Mouse (Mus musculus): ENCODE measurements at regions not wholly inside any gene's neighbourhood (a gene's known extent, or its start where the extent isn't known, plus 50 kb on each side); places are given as distances from the start of the nearest gene placed in this dataset.

- no peak for ATAC-seq (ENCODE audit: low read depth)
- Histone ChIP-seq H3K4me3 (ENCODE audit: low read depth, low read length) (no peak overlapping the region), H3K9ac (ENCODE audit: low read depth, low read length) (no peak overlapping the region), H3K27me3 (replicated peaks; ENCODE audit: control insufficient read depth, insufficient read depth, low read length) (no peaks in the 10 kb centered on the region), H3K36me3 (ENCODE audit: control insufficient read depth, insufficient read depth, low read length) (no peaks in the 10 kb centered on the region), H3K27ac (replicated peaks; ENCODE audit: low read depth, low read length) (no peak overlapping the region), H3K9me3 (ENCODE audit: control insufficient read depth, low read length) (no peaks in the 10 kb centered on the region), H3K4me2 (ENCODE audit: low read depth, low read length) (no peak overlapping the region), H3K4me1 (ENCODE audit: control insufficient read depth, insufficient read depth, low read length) (no peaks in the 10 kb centered on the region)
- WGBS = 74% methylated on average over 5 of the region's 5 CpGs
- no peak for DNase-seq (ENCODE audit: low spot score)
Observed at GRCm38 (mm10) chr15:60333573-60334306, 317.3 kb upstream of the 4933412E24Rik start.

DNA sequence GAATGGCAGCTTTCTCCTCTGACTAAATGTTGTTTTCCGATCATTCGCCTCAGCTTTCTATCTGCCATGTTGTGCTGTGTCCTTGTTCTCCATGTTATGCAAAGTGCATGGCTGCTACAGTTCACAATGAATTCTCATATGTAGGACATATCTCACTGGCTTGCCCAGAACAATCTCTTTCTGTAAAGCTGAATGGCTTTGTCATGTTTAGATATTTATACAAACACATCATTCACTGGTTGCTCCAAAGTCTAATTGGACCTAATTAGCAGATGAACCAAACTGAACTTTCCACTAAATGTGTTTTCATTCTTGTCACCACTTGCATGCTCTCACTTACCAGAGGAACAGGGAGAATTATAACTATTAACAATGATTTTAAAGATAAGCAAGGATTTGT lies 301.2 kb upstream of the 4933412E24Rik start:
- 92% methylated on average over 2 of the region's 2 CpGs for WGBS
- no peak overlapping the region for H3K4me2 ChIP-seq (ENCODE audit: low read depth, low read length)
- no peaks in the 10 kb centered on the region for H3K36me3 ChIP-seq (ENCODE audit: control insufficient read depth, insufficient read depth, low read length)
- no peak overlapping the region for H3K4me3 ChIP-seq (ENCODE audit: low read depth, low read length)
- no peak overlapping the region for H3K27ac ChIP-seq (replicated peaks; ENCODE audit: low read depth, low read length)
- H3K4me1 ChIP-seq (ENCODE audit: control insufficient read depth, insufficient read depth, low read length) = no peaks in the 10 kb centered on the region
- H3K9ac ChIP-seq (ENCODE audit: low read depth, low read length) = no peak overlapping the region
- no peak for DNase-seq (ENCODE audit: low spot score)
- ATAC-seq (ENCODE audit: low read depth) = no peak
- no peaks in the 10 kb centered on the region for H3K27me3 ChIP-seq (replicated peaks; ENCODE audit: control insufficient read depth, insufficient read depth, low read length)
- H3K9me3 ChIP-seq (ENCODE audit: control insufficient read depth, low read length) = no peaks in the 10 kb centered on the region

GRCm38 (mm10) chr15:60315210-60315609 lies 298.8 kb upstream of the 4933412E24Rik start:
- no peak overlapping the region for H3K9ac ChIP-seq (ENCODE audit: low read depth, low read length)
- H3K4me2 ChIP-seq (ENCODE audit: low read depth, low read length) = no peak overlapping the region
- WGBS = 77% methylated on average over 5 of the region's 5 CpGs
- no peak for ATAC-seq (ENCODE audit: low read depth)
- H3K9me3 ChIP-seq (ENCODE audit: control insufficient read depth, low read length) = no peaks in the 10 kb centered on the region
- no peaks in the 10 kb centered on the region for H3K36me3 ChIP-seq (ENCODE audit: control insufficient read depth, insufficient read depth, low read length)
- no peak overlapping the region for H3K27ac ChIP-seq (replicated peaks; ENCODE audit: low read depth, low read length)
- DNase-seq (ENCODE audit: low spot score) = no peak
- H3K4me1 ChIP-seq (ENCODE audit: control insufficient read depth, insufficient read depth, low read length) = no peaks in the 10 kb centered on the region
- H3K4me3 ChIP-seq (ENCODE audit: low read depth, low read length) = no peak overlapping the region
- H3K27me3 ChIP-seq (replicated peaks; ENCODE audit: control insufficient read depth, insufficient read depth, low read length) = no peaks in the 10 kb centered on the region

GRCm38 (mm10) chr15:60309909-60310308 lies 293.5 kb upstream of the 4933412E24Rik start:
- H3K4me3 ChIP-seq (ENCODE audit: low read depth, low read length) = no peak overlapping the region
- no peak overlapping the region for H3K27ac ChIP-seq (replicated peaks; ENCODE audit: low read depth, low read length)
- H3K4me1 ChIP-seq (ENCODE audit: control insufficient read depth, insufficient read depth, low read length) = no peaks in the 10 kb centered on the region
- H3K9me3 ChIP-seq (ENCODE audit: control insufficient read depth, low read length) = no peaks in the 10 kb centered on the region
- no peaks in the 10 kb centered on the region for H3K27me3 ChIP-seq (replicated peaks; ENCODE audit: control insufficient read depth, insufficient read depth, low read length)
- H3K9ac ChIP-seq (ENCODE audit: low read depth, low read length) = no peak overlapping the region
- no peaks in the 10 kb centered on the region for H3K36me3 ChIP-seq (ENCODE audit: control insufficient read depth, insufficient read depth, low read length)
- ATAC-seq (ENCODE audit: low read depth) = no peak
- H3K4me2 ChIP-seq (ENCODE audit: low read depth, low read length) = no peak overlapping the region
- 59% methylated on average over 3 of the region's 3 CpGs for WGBS
- DNase-seq (ENCODE audit: low spot score) = peak; percentile 11

GRCm38 (mm10) chr15:60308968-60309367 lies 292.6 kb upstream of the 4933412E24Rik start:
- H3K27ac ChIP-seq (replicated peaks; ENCODE audit: low read depth, low read length) = no peak overlapping the region
- WGBS = 59% methylated on average over 1 of the region's 1 CpGs
- H3K4me3 ChIP-seq (ENCODE audit: low read depth, low read length) = no peak overlapping the region
- no peak overlapping the region for H3K4me2 ChIP-seq (ENCODE audit: low read depth, low read length)
- H3K4me1 ChIP-seq (ENCODE audit: control insufficient read depth, insufficient read depth, low read length) = no peaks in the 10 kb centered on the region
- H3K36me3 ChIP-seq (ENCODE audit: control insufficient read depth, insufficient read depth, low read length) = no peaks in the 10 kb centered on the region
- H3K9me3 ChIP-seq (ENCODE audit: control insufficient read depth, low read length) = no peaks in the 10 kb centered on the region
- no peaks in the 10 kb centered on the region for H3K27me3 ChIP-seq (replicated peaks; ENCODE audit: control insufficient read depth, insufficient read depth, low read length)
- peak; percentile 4 for DNase-seq (ENCODE audit: low spot score)
- ATAC-seq (ENCODE audit: low read depth) = no peak
- H3K9ac ChIP-seq (ENCODE audit: low read depth, low read length) = no peak overlapping the region

GRCm38 (mm10) chr15:60308126-60308525 lies 291.7 kb upstream of the 4933412E24Rik start:
- Histone ChIP-seq H3K4me3 (ENCODE audit: low read depth, low read length) (no peak overlapping the region), H3K9me3 (ENCODE audit: control insufficient read depth, low read length) (no peaks in the 10 kb centered on the region), H3K4me1 (ENCODE audit: control insufficient read depth, insufficient read depth, low read length) (no peaks in the 10 kb centered on the region), H3K27me3 (replicated peaks; ENCODE audit: control insufficient read depth, insufficient read depth, low read length) (no peaks in the 10 kb centered on the region), H3K9ac (ENCODE audit: low read depth, low read length) (no peak overlapping the region), H3K4me2 (ENCODE audit: low read depth, low read length) (no peak overlapping the region), H3K36me3 (ENCODE audit: control insufficient read depth, insufficient read depth, low read length) (no peaks in the 10 kb centered on the region), H3K27ac (replicated peaks; ENCODE audit: low read depth, low read length) (no peak overlapping the region)
- DNase-seq (ENCODE audit: low spot score) (no peak), ATAC-seq (ENCODE audit: low read depth) (no peak)
- WGBS = 88% methylated on average over 2 of the region's 2 CpGs

- no peak for ATAC-seq (ENCODE audit: low read depth)
- Histone ChIP-seq H3K9me3 (ENCODE audit: control insufficient read depth, low read length) (no peaks in the 10 kb centered on the region), H3K27ac (replicated peaks; ENCODE audit: low read depth, low read length) (no peak overlapping the region), H3K4me2 (ENCODE audit: low read depth, low read length) (no peak overlapping the region), H3K27me3 (replicated peaks; ENCODE audit: control insufficient read depth, insufficient read depth, low read length) (no peaks in the 10 kb centered on the region), H3K36me3 (ENCODE audit: control insufficient read depth, insufficient read depth, low read length) (no peaks in the 10 kb centered on the region), H3K9ac (ENCODE audit: low read depth, low read length) (no peak overlapping the region), H3K4me1 (ENCODE audit: control insufficient read depth, insufficient read depth, low read length) (no peaks in the 10 kb centered on the region), H3K4me3 (ENCODE audit: low read depth, low read length) (no peak overlapping the region)
- 63% methylated on average over 4 of the region's 4 CpGs for WGBS
- no peak for DNase-seq (ENCODE audit: low spot score)
Observed at GRCm38 (mm10) chr15:60303501-60303900, 287.1 kb upstream of the 4933412E24Rik start.

DNA sequence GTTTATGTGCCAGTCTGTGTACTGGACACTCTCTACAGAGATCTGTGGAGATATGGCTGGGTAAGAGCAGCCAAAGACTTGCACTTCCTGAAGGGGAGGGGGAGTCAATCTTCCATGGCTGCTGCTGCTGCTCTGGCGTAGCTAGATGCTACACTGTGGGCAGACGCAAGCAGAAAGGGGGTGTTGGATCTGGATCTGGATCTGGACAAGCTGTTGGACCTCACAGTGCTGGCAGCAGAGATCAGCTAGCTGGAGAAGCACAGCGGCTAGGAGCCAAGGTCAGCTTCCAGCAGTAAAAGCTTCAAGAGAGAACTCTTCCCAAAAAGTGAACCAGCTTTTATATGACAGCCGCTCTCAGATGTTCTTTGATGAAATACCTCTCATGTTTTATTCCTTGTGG lies 285.5 kb upstream of the 4933412E24Rik start:
- H3K9ac ChIP-seq (ENCODE audit: low read depth, low read length) = no peak overlapping the region
- ATAC-seq (ENCODE audit: low read depth) = no peak
- no peaks in the 10 kb centered on the region for H3K36me3 ChIP-seq (ENCODE audit: control insufficient read depth, insufficient read depth, low read length)
- no peaks in the 10 kb centered on the region for H3K9me3 ChIP-seq (ENCODE audit: control insufficient read depth, low read length)
- DNase-seq (ENCODE audit: low spot score) = no peak
- H3K4me3 ChIP-seq (ENCODE audit: low read depth, low read length) = no peak overlapping the region
- 84% methylated on average over 4 of the region's 4 CpGs for WGBS
- no peak overlapping the region for H3K27ac ChIP-seq (replicated peaks; ENCODE audit: low read depth, low read length)
- no peaks in the 10 kb centered on the region for H3K4me1 ChIP-seq (ENCODE audit: control insufficient read depth, insufficient read depth, low read length)
- no peaks in the 10 kb centered on the region for H3K27me3 ChIP-seq (replicated peaks; ENCODE audit: control insufficient read depth, insufficient read depth, low read length)
- no peak overlapping the region for H3K4me2 ChIP-seq (ENCODE audit: low read depth, low read length)

GRCm38 (mm10) chr15:60285321-60285720 lies 268.9 kb upstream of the 4933412E24Rik start:
- H3K27me3 ChIP-seq (replicated peaks; ENCODE audit: control insufficient read depth, insufficient read depth, low read length) = no peaks in the 10 kb centered on the region
- 53% methylated on average over 4 of the region's 4 CpGs for WGBS
- H3K4me1 ChIP-seq (ENCODE audit: control insufficient read depth, insufficient read depth, low read length) = no peaks in the 10 kb centered on the region
- no peak overlapping the region for H3K27ac ChIP-seq (replicated peaks; ENCODE audit: low read depth, low read length)
- no peak for ATAC-seq (ENCODE audit: low read depth)
- no peak overlapping the region for H3K4me3 ChIP-seq (ENCODE audit: low read depth, low read length)
- H3K4me2 ChIP-seq (ENCODE audit: low read depth, low read length) = no peak overlapping the region
- peak; percentile 12 for DNase-seq (ENCODE audit: low spot score)
- H3K9me3 ChIP-seq (ENCODE audit: control insufficient read depth, low read length) = no peaks in the 10 kb centered on the region
- H3K36me3 ChIP-seq (ENCODE audit: control insufficient read depth, insufficient read depth, low read length) = no peaks in the 10 kb centered on the region
- no peak overlapping the region for H3K9ac ChIP-seq (ENCODE audit: low read depth, low read length)
